Mouse (Mus musculus) liver, embryonic 11.5 days (tissue): Measurements from ENCODE around the gene Sclt1. TPM values are rescaled to one million over a fixed set of nuclear protein-coding genes. Genes with fewer than 3 reads are reported as not detected.

ENCODE experiments used
- ATAC-seq: fragments of 200-750 bp; cut with Nextera tagmentation; replicated peaks from 2 replicates; pipeline ENCODE4 v1.8.0; 2017; ENCODE audit warnings: moderate number of reproducible peaks, mild to moderate bottlenecking, moderate TSS enrichment, moderate library complexity; ENCODE audit not compliant: low FRiP score
- DNase-seq: peaks from one replicate; pipeline ENCODE4 v3.0.0-alpha.2; 2017; ENCODE audit warnings: low spot score
- H3K27ac ChIP-seq: fragments of 300-500 bp; sonication (generic); 2 replicates; pipeline ENCODE4 v1.5.1; 2014; ENCODE audit warnings: mild to moderate bottlenecking, low read depth, low read length, control low read depth
- H3K27me3 ChIP-seq: fragments of 300-500 bp; sonication (generic); replicated peaks from 2 replicates; pipeline ENCODE4 v1.6.1; 2014; ENCODE audit warnings: low read length, mixed read lengths; ENCODE audit not compliant: control insufficient read depth, insufficient read depth
- H3K36me3 ChIP-seq: fragments of 300-500 bp; sonication (generic); 2 replicates; pipeline ENCODE4 v1.6.1; 2014; ENCODE audit warnings: mild to moderate bottlenecking, low read length, moderate library complexity, mixed read lengths; ENCODE audit not compliant: control insufficient read depth, insufficient read depth
- H3K4me1 ChIP-seq: fragments of 300-500 bp; sonication (generic); replicated peaks from 2 replicates; pipeline ENCODE4 v1.6.1; 2014; ENCODE audit warnings: low read length, mixed read lengths; ENCODE audit not compliant: control insufficient read depth, insufficient read depth
- H3K4me2 ChIP-seq: fragments of 300-500 bp; sonication (generic); 2 replicates; pipeline ENCODE4 v1.6.1; 2014; ENCODE audit warnings: mild to moderate bottlenecking, control low read depth, moderate library complexity
- H3K4me3 ChIP-seq: fragments of 300-500 bp; sonication (generic); 2 replicates; pipeline ENCODE4 v1.5.1; 2014; ENCODE audit warnings: low read depth, low read length, control low read depth
- H3K9ac ChIP-seq: fragments of 300-500 bp; sonication (generic); 2 replicates; pipeline ENCODE4 v1.6.1; 2014; ENCODE audit warnings: low read depth, low read length, control low read depth
- H3K9me3 ChIP-seq: fragments of 300-500 bp; sonication (generic); 2 replicates; pipeline ENCODE4 v1.6.1; 2016; ENCODE audit warnings: low read length, inconsistent platforms, mixed read lengths; ENCODE audit not compliant: control insufficient read depth
- WGBS: fragments of 180-500 bp; shearing (Covaris S2); extraction: QIAGEN DNeasy Blood & Tissue Kit; methylation state at CpG from one replicate; pipeline ENCODE4 v1.1.7; 2014; 5-methylcytosine and 5-hydroxymethylcytosine counted together
- polyA plus RNA-seq: library from polyadenylated mRNA; unstranded; fragments of >200 nt; fragmentation: Nextera tagmentation; extraction: Ambion mirVana; gene quantifications from 2 replicates; pipeline ENCODE4 v1.2.1, GENCODE M21; 2014

Sclt1 gene
- polyA plus RNA-seq, 1 experiment from 2014 or later = 13.2 TPM

- Histone ChIP-seq H3K4me2 (no peak overlapping the region), H3K36me3 (no peaks in the 10 kb centered on the region), H3K4me3 (no peak overlapping the region), H3K4me1 (no peaks in the 10 kb centered on the region), H3K9ac (no peak overlapping the region), H3K9me3 (no peaks in the 10 kb centered on the region), H3K27ac (no peak overlapping the region), H3K27me3 (no peaks in the 10 kb centered on the region)
- ATAC-seq (no peak), DNase-seq (no peak)
- WGBS = 74% methylated on average over 2 of the region's 2 CpGs
These were observed 55.9 kb downstream of the Sclt1 start for GRCm38 (mm10) chr3:41686396-41686795.

- H3K27ac ChIP-seq = no peak overlapping the region
- WGBS = 91% methylated on average over 4 of the region's 4 CpGs
- H3K4me1 ChIP-seq = no peaks in the 10 kb centered on the region
- H3K9me3 ChIP-seq = no peaks in the 10 kb centered on the region
- H3K9ac ChIP-seq = no peak overlapping the region
- no peak overlapping the region for H3K4me2 ChIP-seq
- H3K27me3 ChIP-seq = no peaks in the 10 kb centered on the region
- DNase-seq = no peak
- no peak overlapping the region for H3K4me3 ChIP-seq
- no peaks in the 10 kb centered on the region for H3K36me3 ChIP-seq
- ATAC-seq = no peak
These were observed 60.2 kb downstream of the Sclt1 start for GRCm38 (mm10) chr3:41682084-41682483.

- Histone ChIP-seq H3K4me1 (no peaks in the 10 kb centered on the region), H3K27me3 (no peaks in the 10 kb centered on the region), H3K4me2 (no peak overlapping the region), H3K9me3 (no peaks in the 10 kb centered on the region), H3K9ac (no peak overlapping the region), H3K4me3 (no peak overlapping the region), H3K36me3 (no peaks in the 10 kb centered on the region), H3K27ac (no peak overlapping the region)
- DNase-seq (no peak), ATAC-seq (no peak)
- WGBS = 80% methylated on average over 2 of the region's 2 CpGs
These were observed 65.7 kb downstream of the Sclt1 start for GRCm38 (mm10) chr3:41676648-41677047.

- DNase-seq = no peak
- no peak overlapping the region for H3K9ac ChIP-seq
- no peak overlapping the region for H3K27ac ChIP-seq
- no peaks in the 10 kb centered on the region for H3K36me3 ChIP-seq
- no peaks in the 10 kb centered on the region for H3K27me3 ChIP-seq
- no peaks in the 10 kb centered on the region for H3K4me1 ChIP-seq
- ATAC-seq = no peak
- H3K4me3 ChIP-seq = no peak overlapping the region
- H3K4me2 ChIP-seq = no peak overlapping the region
- no peaks in the 10 kb centered on the region for H3K9me3 ChIP-seq
These were observed 67.5 kb downstream of the Sclt1 start for GRCm38 (mm10) chr3:41674778-41675177.

GRCm38 (mm10) chr3:41655642-41656041 is 86.7 kb downstream of the Sclt1 start:
- no peak for ATAC-seq

GRCm38 (mm10) chr3:41620971-41621370 is 121.3 kb downstream of the Sclt1 start:
- H3K27me3 ChIP-seq = no peaks in the 10 kb centered on the region
- H3K9me3 ChIP-seq = no peaks in the 10 kb centered on the region
- no peaks in the 10 kb centered on the region for H3K4me1 ChIP-seq
- 83% methylated on average over 7 of the region's 7 CpGs for WGBS
- no peak overlapping the region for H3K9ac ChIP-seq
- no peak for ATAC-seq
- H3K4me2 ChIP-seq = no peak overlapping the region
- no peak overlapping the region for H3K27ac ChIP-seq
- H3K36me3 ChIP-seq = no peaks in the 10 kb centered on the region
- DNase-seq = no peak
- H3K4me3 ChIP-seq = no peak overlapping the region

More at GRCm38 (mm10) chr3:41655642-41656041, 86.7 kb downstream of the Sclt1 start:
- Histone ChIP-seq H3K4me1 (no peaks in the 10 kb centered on the region), H3K9ac (no peak overlapping the region), H3K36me3 (no peaks in the 10 kb centered on the region), H3K27ac (no peak overlapping the region), H3K4me3 (no peak overlapping the region), H3K4me2 (no peak overlapping the region), H3K9me3 (no peaks in the 10 kb centered on the region), H3K27me3 (no peaks in the 10 kb centered on the region)
- WGBS = 84% methylated on average over 1 of the region's 1 CpGs
- no peak for DNase-seq

- no peak for ATAC-seq
- H3K9me3 ChIP-seq = no peaks in the 10 kb centered on the region
- WGBS = 91% methylated on average over 3 of the region's 3 CpGs
- H3K27me3 ChIP-seq = no peaks in the 10 kb centered on the region
- no peak overlapping the region for H3K4me2 ChIP-seq
- no peak overlapping the region for H3K9ac ChIP-seq
- no peak overlapping the region for H3K4me3 ChIP-seq
- no peaks in the 10 kb centered on the region for H3K4me1 ChIP-seq
- no peak overlapping the region for H3K27ac ChIP-seq
- DNase-seq = no peak
- H3K36me3 ChIP-seq = peaks cover 3% of the 10 kb centered on the region; the same call in 1 of the 2 replicates
These were observed 123.8 kb downstream of the Sclt1 start for GRCm38 (mm10) chr3:41618488-41618887.

GRCm38 (mm10) chr3:41618036-41618435 is 124.3 kb downstream of the Sclt1 start:
- no peak overlapping the region for H3K27ac ChIP-seq
- ATAC-seq (no peak), DNase-seq (no peak)
- WGBS = 74% methylated on average over 3 of the region's 3 CpGs
- no peaks in the 10 kb centered on the region for H3K27me3 ChIP-seq
- H3K4me1 ChIP-seq = no peaks in the 10 kb centered on the region
- no peak overlapping the region for H3K4me2 ChIP-seq
- peaks cover 5% of the 10 kb centered on the region for H3K36me3 ChIP-seq
- no peak overlapping the region for H3K4me3 ChIP-seq
- H3K9me3 ChIP-seq = no peaks in the 10 kb centered on the region
- H3K9ac ChIP-seq = no peak overlapping the region

- no peak overlapping the region for H3K4me3 ChIP-seq
- H3K9ac ChIP-seq = no peak overlapping the region
- ATAC-seq (no peak), DNase-seq (no peak)
- H3K4me2 ChIP-seq = no peak overlapping the region
- H3K27me3 ChIP-seq = no peaks in the 10 kb centered on the region
- H3K36me3 ChIP-seq = peaks cover 24% of the 10 kb centered on the region
- no peaks in the 10 kb centered on the region for H3K9me3 ChIP-seq
- H3K27ac ChIP-seq = no peak overlapping the region
- 90% methylated on average over 5 of the region's 5 CpGs for WGBS
- H3K4me1 ChIP-seq = no peaks in the 10 kb centered on the region
These were observed 127.9 kb downstream of the Sclt1 start for GRCm38 (mm10) chr3:41614230-41614985.
